Mouse (Mus musculus): Measurements from ENCODE around the gene Mthfsd. TPM values are rescaled to one million over a fixed set of nuclear protein-coding genes. Genes with fewer than 3 reads are reported as not detected.

Gene Mthfsd
- polyA plus RNA-seq, 1 experiment, result 63.3 TPM

DNA sequence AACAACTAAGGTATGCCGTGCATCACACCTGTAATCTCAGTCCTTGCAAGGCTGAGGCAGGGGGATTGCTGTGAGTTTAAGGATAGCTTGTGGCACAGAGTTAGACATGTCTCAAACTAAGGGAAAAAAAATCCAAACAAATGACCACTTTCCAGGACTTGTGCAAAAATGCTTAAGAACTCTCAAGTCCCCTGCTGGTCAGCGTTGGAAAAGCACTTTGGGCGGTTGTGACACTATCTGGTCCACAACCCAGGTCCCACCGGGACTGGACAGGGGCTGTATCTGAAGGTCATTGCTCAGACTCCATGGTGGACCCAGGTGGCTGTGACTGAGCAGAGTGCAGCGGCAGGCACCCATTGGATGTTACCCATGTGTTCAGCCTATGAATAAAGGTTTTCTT is 22.3 kb upstream of the Mthfsd start:
- no peak for TF ChIP-seq CTCF (IDR thresholded peaks at IDR 0.05; ENCODE audit: borderline replicate concordance, insufficient read depth, low read length)
- no peak for TF ChIP-seq POLR2A (IDR thresholded peaks at IDR 0.05; ENCODE audit: low read depth, low read length)
- Histone ChIP-seq H3K4me1 (ENCODE audit: control insufficient read depth, insufficient read depth, low read length) (0 out of 2 replicates have a peak, but pooled peaks cover 3% of the 10 kb centered on the region), H3K4me3 (ENCODE audit: insufficient read depth, low read length) (no peak overlapping the region), H3K27ac (ENCODE audit: insufficient read depth, low read length) (no peak overlapping the region)

DNA sequence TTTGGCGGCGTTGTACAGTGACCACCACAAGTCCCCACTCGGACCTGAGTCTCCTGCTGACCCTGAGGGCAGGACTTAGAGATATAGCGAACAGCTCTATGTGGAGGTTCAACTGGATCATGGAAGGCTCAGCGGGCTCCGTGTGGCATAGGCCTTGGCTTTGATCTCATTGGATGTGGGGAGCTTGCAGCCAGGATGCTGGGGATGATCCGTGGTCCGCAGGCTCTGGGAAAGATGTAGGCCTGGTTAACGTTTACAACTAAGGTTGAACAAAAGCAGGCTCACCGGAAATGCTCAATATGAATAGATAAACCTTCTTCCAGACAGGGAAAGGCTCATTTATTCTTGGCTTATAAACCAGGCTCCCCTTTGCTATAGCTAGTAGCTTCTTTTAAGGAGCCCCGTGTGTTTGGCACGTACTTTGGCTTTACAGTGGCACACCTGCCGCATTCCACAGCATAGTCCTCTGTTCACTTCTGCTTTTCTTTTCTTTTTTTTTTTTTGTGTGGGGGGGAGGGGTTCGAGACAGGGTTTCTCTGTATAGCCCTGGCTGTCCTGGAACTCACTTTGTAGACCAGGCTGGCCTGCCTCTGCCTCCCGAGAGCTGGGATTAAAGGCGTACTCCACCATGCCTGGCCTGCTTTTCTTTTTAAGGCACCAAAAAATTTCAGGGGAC is 21.2 kb upstream of the Mthfsd start:
- no peak overlapping the region for H3K4me3 ChIP-seq (ENCODE audit: insufficient read depth, low read length)
- no peak overlapping the region for H3K27ac ChIP-seq (ENCODE audit: insufficient read depth, low read length)
- TF ChIP-seq POLR2A (IDR thresholded peaks at IDR 0.05; ENCODE audit: low read depth, low read length) (no peak), CTCF (IDR thresholded peaks at IDR 0.05; ENCODE audit: borderline replicate concordance, insufficient read depth, low read length) (no peak)
- H3K4me1 ChIP-seq (ENCODE audit: control insufficient read depth, insufficient read depth, low read length), result 0 out of 2 replicates have a peak, but pooled peaks cover 3% of the 10 kb centered on the region

DNA sequence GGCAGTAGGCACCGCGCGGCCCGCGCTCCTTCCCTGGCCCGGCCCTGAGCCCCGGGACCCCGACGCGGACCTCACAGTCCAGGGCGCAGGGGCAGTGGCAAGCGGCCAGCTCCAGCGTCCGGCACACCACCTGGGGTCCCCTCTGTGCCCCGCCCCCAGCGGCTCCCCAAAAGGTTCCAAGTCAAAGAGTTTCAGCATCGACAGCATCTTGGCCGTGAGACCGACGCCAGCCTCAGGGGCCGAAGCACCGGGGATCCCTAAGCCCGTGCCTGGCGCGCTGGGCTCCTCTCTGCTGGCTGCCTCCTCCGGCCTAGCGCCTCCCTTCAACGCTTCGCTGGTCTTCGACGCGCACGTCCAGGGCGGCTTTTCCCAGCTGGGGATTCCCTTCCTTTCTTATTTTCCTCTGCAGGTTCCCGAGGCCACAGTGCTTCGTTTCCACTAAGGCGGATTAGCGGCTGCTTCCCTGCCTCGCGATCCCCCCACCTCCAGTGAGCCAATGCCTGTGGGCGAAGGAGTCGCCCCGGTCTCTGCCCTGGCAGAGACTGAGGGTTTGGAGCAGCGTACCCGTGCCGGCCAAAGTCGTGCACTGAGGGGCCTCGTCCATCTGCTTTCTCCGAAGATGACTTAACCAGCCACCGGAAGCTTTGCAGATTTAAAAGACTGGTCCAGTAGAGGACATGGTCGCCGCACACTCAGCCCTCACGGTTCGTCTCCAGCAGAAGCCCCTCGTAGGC is 20.5 kb upstream of the Mthfsd start:
- no peak for TF ChIP-seq POLR2A (IDR thresholded peaks at IDR 0.05; ENCODE audit: low read depth, low read length)
- Histone ChIP-seq H3K27ac (ENCODE audit: insufficient read depth, low read length) (no peak overlapping the region), H3K4me3 (ENCODE audit: insufficient read depth, low read length) (no peak overlapping the region), H3K4me1 (ENCODE audit: control insufficient read depth, insufficient read depth, low read length) (peaks cover 3% of the 10 kb centered on the region; the same call in 1 of the 2 replicates)

DNA sequence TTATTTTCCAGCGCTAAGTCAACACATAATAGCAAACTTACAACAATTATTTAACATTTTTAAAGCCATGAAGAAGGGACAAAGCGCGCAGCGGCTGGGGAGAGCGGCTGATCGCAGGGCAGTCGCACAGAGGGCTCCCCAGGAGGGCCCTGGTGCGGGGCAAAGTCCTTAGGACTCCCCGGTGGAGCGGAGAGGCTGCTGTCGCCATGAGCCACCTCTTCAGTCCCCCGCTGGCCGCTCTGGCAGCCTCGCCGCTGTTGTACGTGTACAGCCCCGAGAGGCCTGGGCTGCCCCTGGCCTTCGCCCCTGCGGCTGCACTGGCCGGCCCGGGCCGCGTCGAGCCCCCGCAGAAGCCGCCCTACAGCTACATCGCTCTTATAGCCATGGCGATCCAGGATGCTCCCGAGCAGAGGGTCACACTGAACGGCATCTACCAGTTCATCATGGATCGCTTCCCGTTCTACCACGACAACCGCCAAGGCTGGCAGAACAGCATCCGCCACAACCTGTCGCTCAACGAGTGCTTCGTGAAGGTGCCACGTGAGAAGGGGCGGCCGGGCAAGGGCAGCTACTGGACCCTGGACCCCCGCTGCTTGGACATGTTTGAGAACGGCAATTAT is 19.7 kb upstream of the Mthfsd start, which contains the start of gene Foxl1:
TSS of gene Foxl1 (plus strand) at position 185 of the 620 bp plus-strand sequence.
- H3K27ac ChIP-seq (ENCODE audit: insufficient read depth, low read length), result no peak within 1 kb of the TSS
- TF ChIP-seq CTCF (IDR thresholded peaks at IDR 0.05; ENCODE audit: borderline replicate concordance, insufficient read depth, low read length) (no peak), POLR2A (IDR thresholded peaks at IDR 0.05; ENCODE audit: low read depth, low read length) (no peak)
- H3K4me3 ChIP-seq (ENCODE audit: insufficient read depth, low read length), result no peak within 1 kb of the TSS
- peaks cover 3% of the 10 kb centered on the region; the same call in 1 of the 2 replicates for H3K4me1 ChIP-seq (ENCODE audit: control insufficient read depth, insufficient read depth, low read length)

DNA sequence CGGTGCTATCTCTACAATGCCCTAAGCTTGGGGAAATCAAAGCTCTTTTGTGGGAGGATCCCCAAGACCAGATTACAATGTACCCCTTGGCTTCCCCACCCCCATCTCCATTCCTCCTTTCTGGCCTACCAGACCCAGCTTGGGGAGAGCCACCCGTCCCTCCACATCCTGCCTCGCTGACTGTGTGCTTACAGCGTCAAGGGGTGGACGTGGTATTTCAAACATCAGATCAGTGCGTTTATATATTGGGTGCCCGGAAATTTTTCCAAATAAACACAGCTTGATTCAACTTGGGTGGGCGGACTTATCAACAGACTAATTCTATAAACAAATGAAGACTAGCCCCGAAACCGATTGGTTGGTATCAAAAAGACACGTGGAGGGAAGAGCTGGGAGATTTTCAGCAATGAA is 19.1 kb upstream of the Mthfsd start:
- H3K4me1 ChIP-seq (ENCODE audit: control insufficient read depth, insufficient read depth, low read length), result peaks cover 3% of the 10 kb centered on the region
- no peak for TF ChIP-seq POLR2A (IDR thresholded peaks at IDR 0.05; ENCODE audit: low read depth, low read length)
- TF ChIP-seq CTCF (IDR thresholded peaks at IDR 0.05; ENCODE audit: borderline replicate concordance, insufficient read depth, low read length), result no peak
- no peak overlapping the region for H3K4me3 ChIP-seq (ENCODE audit: insufficient read depth, low read length)
- no peak overlapping the region for H3K27ac ChIP-seq (ENCODE audit: insufficient read depth, low read length)

DNA sequence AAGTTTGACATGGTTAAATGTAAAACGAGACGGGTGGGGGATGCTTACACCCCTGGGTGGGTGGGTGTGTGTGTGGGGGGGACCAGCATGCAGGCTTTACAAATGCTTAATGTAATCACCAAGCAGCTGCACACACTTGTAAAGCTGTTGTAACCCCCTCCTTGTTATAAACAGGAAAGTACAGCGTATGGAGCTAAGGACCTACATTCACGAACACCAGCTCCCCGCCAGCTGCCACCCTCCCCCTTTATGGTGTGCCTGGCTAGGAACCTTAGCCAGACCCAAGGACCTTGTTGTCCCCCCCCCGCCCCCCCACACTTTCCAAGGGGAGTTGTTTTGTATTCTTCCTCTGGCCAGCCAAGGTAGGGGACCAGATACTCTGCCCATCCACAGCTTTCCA is 18.5 kb upstream of the Mthfsd start:
- Histone ChIP-seq H3K4me3 (ENCODE audit: insufficient read depth, low read length) (no peak overlapping the region), H3K27ac (ENCODE audit: insufficient read depth, low read length) (no peak overlapping the region), H3K4me1 (ENCODE audit: control insufficient read depth, insufficient read depth, low read length) (peaks cover 3% of the 10 kb centered on the region)
- TF ChIP-seq POLR2A (IDR thresholded peaks at IDR 0.05; ENCODE audit: low read depth, low read length) (no peak), CTCF (IDR thresholded peaks at IDR 0.05; ENCODE audit: borderline replicate concordance, insufficient read depth, low read length) (no peak)

DNA sequence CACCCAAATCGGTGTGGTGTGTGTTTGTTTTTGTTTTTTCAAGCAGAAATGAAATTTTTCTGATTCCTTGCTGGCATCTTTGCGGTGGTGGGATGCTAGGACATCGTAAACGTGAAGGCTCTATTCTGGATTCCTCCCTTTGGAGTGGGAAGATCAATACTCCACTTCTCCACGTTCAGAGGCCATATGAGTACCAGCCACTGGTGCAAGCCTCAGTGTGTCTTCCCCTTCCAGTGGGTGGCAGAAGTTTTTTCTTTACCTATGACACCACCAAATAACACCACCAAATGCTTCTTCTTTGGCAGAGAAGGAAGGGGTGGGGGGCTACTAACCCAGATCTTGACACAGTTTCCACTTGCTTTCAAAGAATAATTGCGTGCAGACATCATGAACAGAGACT is 18.0 kb upstream of the Mthfsd start:
- TF ChIP-seq CTCF (IDR thresholded peaks at IDR 0.05; ENCODE audit: borderline replicate concordance, insufficient read depth, low read length) (no peak), POLR2A (IDR thresholded peaks at IDR 0.05; ENCODE audit: low read depth, low read length) (no peak)
- peaks cover 3% of the 10 kb centered on the region for H3K4me1 ChIP-seq (ENCODE audit: control insufficient read depth, insufficient read depth, low read length)
- H3K4me3 ChIP-seq (ENCODE audit: insufficient read depth, low read length), result peak overlapping the region; percentile 36; the same call in 1 of the 2 replicates
- no peak overlapping the region for H3K27ac ChIP-seq (ENCODE audit: insufficient read depth, low read length)

DNA sequence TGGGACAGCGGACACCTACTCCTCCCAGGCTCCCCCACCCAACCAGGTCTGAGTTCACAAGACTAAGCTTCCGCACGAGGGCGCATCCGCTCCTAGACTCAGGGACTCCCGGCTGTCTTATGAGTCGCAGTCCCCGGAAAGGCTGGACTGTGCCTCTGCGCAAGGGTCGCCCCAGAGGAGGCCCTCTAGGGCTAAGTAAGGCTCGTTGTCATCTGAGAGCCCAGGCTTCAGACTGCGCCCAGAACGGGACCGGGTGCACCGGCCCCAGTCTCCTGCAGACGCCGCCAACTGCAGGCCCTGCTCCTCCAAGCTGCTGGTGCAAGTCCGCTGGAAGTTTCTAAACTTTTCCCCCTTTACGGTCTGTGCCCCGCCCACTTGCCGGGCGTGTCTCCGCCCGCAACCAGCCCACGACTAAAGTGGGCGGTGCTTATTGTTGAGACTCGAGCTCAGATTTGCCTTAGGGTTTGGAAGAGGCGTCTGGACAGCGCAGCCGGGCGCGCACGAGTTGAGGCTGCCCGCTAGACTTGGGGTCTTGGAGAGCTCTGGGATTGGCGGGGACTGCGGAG is 17.2 kb upstream of the Mthfsd start:
- Histone ChIP-seq H3K27ac (ENCODE audit: insufficient read depth, low read length) (peak overlapping the region; percentile 83), H3K4me1 (ENCODE audit: control insufficient read depth, insufficient read depth, low read length) (peaks cover 3% of the 10 kb centered on the region), H3K4me3 (ENCODE audit: insufficient read depth, low read length) (peak overlapping the region; percentile 36)
- TF ChIP-seq POLR2A (IDR thresholded peaks at IDR 0.05; ENCODE audit: low read depth, low read length) (peak; percentile 91), CTCF (IDR thresholded peaks at IDR 0.05; ENCODE audit: borderline replicate concordance, insufficient read depth, low read length) (peak; percentile 48; the same call in 1 of the 2 replicates)

DNA sequence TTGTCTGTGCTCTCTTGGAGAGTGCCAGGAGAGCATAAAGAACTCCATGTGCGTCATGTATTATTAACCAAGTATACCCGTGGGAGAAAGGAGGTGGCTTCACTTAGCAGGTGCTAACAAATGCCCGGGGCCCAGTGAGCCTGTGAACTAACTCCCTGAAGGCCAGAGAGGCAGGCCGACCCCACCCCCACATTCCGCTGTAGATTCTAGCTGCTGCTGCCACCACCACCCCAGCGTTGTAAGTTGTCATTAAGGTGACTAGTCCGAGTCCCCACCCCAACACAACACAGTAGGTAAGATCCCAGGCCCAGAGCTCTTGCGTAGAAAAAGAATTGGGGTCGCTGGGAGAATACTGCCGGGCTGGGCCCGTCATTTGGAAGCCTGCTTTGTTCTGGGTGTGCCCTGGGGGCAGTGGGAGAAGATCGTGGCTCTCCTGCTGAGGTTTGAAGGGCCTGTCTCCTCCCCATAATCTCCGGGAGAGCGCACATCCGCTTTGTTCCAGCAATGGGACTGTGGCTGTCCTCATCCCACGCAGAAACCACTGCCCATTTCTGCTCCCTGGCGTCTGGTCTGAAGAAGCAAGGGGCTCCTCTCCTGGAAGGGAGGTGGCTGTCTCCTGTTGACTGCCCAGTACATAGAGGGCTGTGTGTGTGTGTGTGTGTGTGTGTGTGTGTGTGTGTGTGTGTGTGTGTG is 16.5 kb upstream of the Mthfsd start:
- Histone ChIP-seq H3K27ac (ENCODE audit: insufficient read depth, low read length) (peak overlapping the region; percentile 83), H3K4me3 (ENCODE audit: insufficient read depth, low read length) (0 out of 2 replicates have a peak overlapping the region, but pooled peaks have one; percentile 19), H3K4me1 (ENCODE audit: control insufficient read depth, insufficient read depth, low read length) (peaks cover 3% of the 10 kb centered on the region)
- TF ChIP-seq CTCF (IDR thresholded peaks at IDR 0.05; ENCODE audit: borderline replicate concordance, insufficient read depth, low read length) (no peak), POLR2A (IDR thresholded peaks at IDR 0.05; ENCODE audit: low read depth, low read length) (peak; percentile 18; the same call in 1 of the 2 replicates)
